Mouse (Mus musculus): ENCODE results near the gene Shcbp1l. TPM values are rescaled to one million over a fixed set of nuclear protein-coding genes. Genes with fewer than 3 reads are reported as not detected.
A peak's percentile ranks its signal among the peaks of the same experiment; 100 is the strongest.
"Not testable (repeated sequence)": the region's sequence is repeated elsewhere in the genome, so short reads cannot be mapped to it uniquely, and the experiment has no call there.

Gene Shcbp1l
- total and polyA plus RNA-seq, 3 experiments: 5.6 to 36.0 (median 9.1) TPM

GRCm38 (mm10) chr1:153386271-153387069, 38.5 kb upstream of the Shcbp1l start:
- H3K4me3 ChIP-seq (ENCODE audit: low read depth, low read length): no peak overlapping the region
- H3K36me3 ChIP-seq (replicated peaks): no peaks in the 10 kb centered on the region
- H3K27me3 ChIP-seq (ENCODE audit: insufficient read depth, low read length): peaks cover 9% of the 10 kb centered on the region
- TF ChIP-seq GATA1 (IDR thresholded peaks at IDR 0.05; ENCODE audit: borderline replicate concordance, low read length) (no peak), CTCF (IDR thresholded peaks at IDR 0.05; ENCODE audit: low read depth, low read length) (peak; percentile 84)
- peak; percentile 7 for DNase-seq (ENCODE audit: low spot score)
- H3K9me3 ChIP-seq (replicated peaks): no peaks in the 10 kb centered on the region
- no peaks in the 10 kb centered on the region; the same call in 1 of the 2 replicates for H3K4me1 ChIP-seq (ENCODE audit: insufficient read depth, low read depth, low read length)
- peak; percentile 73; the same call in 1 of the 2 replicates for ATAC-seq (ENCODE audit: extremely low read depth, insufficient number of reproducible peaks, low FRiP score, poor library complexity, severe bottlenecking)

- H3K4me1 ChIP-seq (ENCODE audit: insufficient read depth, low read depth, low read length); DNase-seq (ENCODE audit: low spot score); ATAC-seq (ENCODE audit: extremely low read depth, insufficient number of reproducible peaks, low FRiP score, poor library complexity, severe bottlenecking); H3K36me3 ChIP-seq (replicated peaks); H3K4me3 ChIP-seq (ENCODE audit: low read depth, low read length); H3K9me3 ChIP-seq (replicated peaks): not testable (repeated sequence)
- H3K27me3 ChIP-seq (ENCODE audit: insufficient read depth, low read length): peaks cover 16% of the 10 kb centered on the region
Measured at GRCm38 (mm10) chr1:153395706-153396105, 29.3 kb upstream of the Shcbp1l start.

DNA sequence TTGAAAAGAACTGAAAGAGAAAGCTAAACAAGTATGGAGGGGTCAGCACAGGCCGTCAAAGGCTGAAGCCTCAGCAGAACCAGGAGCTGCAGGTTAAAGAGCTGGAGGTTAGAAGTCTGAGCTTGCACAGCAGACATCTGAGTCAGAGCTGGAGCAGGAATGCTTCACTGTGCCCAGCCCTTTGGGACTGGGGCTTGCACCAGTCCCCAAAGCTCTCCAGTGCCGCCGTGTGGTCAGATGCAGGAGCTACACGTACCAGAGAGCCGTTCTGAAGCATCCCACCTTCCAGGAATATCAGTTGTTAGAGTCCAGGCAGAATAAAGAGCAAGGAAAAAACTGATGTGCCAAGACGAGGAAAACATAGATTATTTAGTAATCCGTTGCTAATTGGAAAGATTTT, 23.2 kb upstream of the Shcbp1l start:
- Histone ChIP-seq H3K36me3 (replicated peaks) (no peaks in the 10 kb centered on the region), H3K4me3 (ENCODE audit: low read depth, low read length) (no peak overlapping the region), H3K4me1 (ENCODE audit: insufficient read depth, low read depth, low read length) (peaks cover 2% of the 10 kb centered on the region; the same call in 1 of the 2 replicates), H3K9me3 (replicated peaks) (no peaks in the 10 kb centered on the region; the same call in 1 of the 2 replicates), H3K27me3 (ENCODE audit: insufficient read depth, low read length) (peaks cover 19% of the 10 kb centered on the region)
- no peak for DNase-seq (ENCODE audit: low spot score)
- TF ChIP-seq GATA2 (IDR thresholded peaks at IDR 0.05; ENCODE audit: borderline replicate concordance, low read depth, low read length) (no peak), TAL1 (conservative IDR thresholded peaks at IDR 0.05; ENCODE audit: low read depth, low read length) (no peak), POLR2AphosphoS5 (IDR thresholded peaks at IDR 0.05; ENCODE audit: insufficient replicate concordance, low read depth, low read length) (no peak), CTCF (IDR thresholded peaks at IDR 0.05; ENCODE audit: low read depth, low read length) (peak; percentile 90), GATA1 (IDR thresholded peaks at IDR 0.05; ENCODE audit: borderline replicate concordance, low read length) (no peak)
- ATAC-seq (ENCODE audit: extremely low read depth, insufficient number of reproducible peaks, low FRiP score, poor library complexity, severe bottlenecking): peak; percentile 60

GRCm38 (mm10) chr1:153407641-153408040, 17.3 kb upstream of the Shcbp1l start:
- DNase-seq (ENCODE audit: low spot score); H3K27me3 ChIP-seq (ENCODE audit: insufficient read depth, low read length); H3K9me3 ChIP-seq (replicated peaks); H3K4me3 ChIP-seq (ENCODE audit: low read depth, low read length); H3K36me3 ChIP-seq (replicated peaks); ATAC-seq (ENCODE audit: extremely low read depth, insufficient number of reproducible peaks, low FRiP score, poor library complexity, severe bottlenecking): not testable (repeated sequence)
- H3K4me1 ChIP-seq (ENCODE audit: insufficient read depth, low read depth, low read length): peaks cover 32% of the 10 kb centered on the region

DNA sequence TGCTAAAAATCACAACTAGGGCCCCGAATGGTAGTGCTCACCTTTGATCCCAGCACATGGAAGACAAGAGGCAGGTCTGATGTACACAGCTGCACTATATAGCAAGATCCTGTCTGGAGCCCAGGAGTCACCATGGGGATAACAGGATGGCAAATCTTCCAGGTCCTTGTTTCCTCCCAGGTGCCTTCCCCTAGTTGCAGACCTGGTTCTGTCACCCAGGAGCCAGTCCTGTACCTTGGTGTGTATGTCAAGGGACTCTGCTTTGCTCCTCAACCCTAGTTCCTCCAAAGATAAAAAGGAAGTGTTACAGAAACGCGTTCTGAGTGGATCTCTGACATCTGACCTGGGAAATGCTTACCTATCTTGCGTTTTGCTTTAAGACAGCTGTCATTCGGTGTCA, 16.7 kb upstream of the Shcbp1l start:
- DNase-seq (ENCODE audit: low spot score); H3K36me3 ChIP-seq (replicated peaks); H3K9me3 ChIP-seq (replicated peaks); H3K4me3 ChIP-seq (ENCODE audit: low read depth, low read length); ATAC-seq (ENCODE audit: extremely low read depth, insufficient number of reproducible peaks, low FRiP score, poor library complexity, severe bottlenecking); H3K27me3 ChIP-seq (ENCODE audit: insufficient read depth, low read length): not testable (repeated sequence)
- H3K4me1 ChIP-seq (ENCODE audit: insufficient read depth, low read depth, low read length): peaks cover 33% of the 10 kb centered on the region

DNA sequence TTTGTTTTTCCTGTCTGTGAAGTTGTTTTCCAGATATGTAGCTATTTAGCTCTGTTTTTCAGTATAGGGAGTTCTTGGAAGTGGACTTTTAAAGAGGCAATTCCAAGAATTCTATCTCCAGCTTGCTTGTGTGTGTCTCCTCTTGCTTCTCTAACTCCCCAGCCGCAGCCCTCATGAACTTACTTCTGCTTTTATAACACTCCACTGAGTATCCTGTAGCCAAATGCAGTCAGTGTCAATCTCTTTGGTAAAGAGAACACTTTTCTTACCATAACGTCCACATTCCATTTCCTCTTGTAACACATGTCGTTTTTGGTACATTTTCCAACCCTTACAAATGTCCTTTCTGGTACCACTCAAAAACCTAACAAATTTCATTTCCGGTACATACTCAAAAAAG, 14.0 kb upstream of the Shcbp1l start:
- peaks cover 52% of the 10 kb centered on the region for H3K4me1 ChIP-seq (ENCODE audit: insufficient read depth, low read depth, low read length)
- not testable (repeated sequence) for ATAC-seq (ENCODE audit: extremely low read depth, insufficient number of reproducible peaks, low FRiP score, poor library complexity, severe bottlenecking); H3K4me3 ChIP-seq (ENCODE audit: low read depth, low read length); H3K27me3 ChIP-seq (ENCODE audit: insufficient read depth, low read length); H3K9me3 ChIP-seq (replicated peaks); H3K36me3 ChIP-seq (replicated peaks); DNase-seq (ENCODE audit: low spot score)

GRCm38 (mm10) chr1:153411723-153412122, 13.2 kb upstream of the Shcbp1l start:
- no peak for DNase-seq (ENCODE audit: low spot score)
- no peaks in the 10 kb centered on the region for H3K36me3 ChIP-seq (replicated peaks)
- H3K27me3 ChIP-seq (ENCODE audit: insufficient read depth, low read length): no peaks in the 10 kb centered on the region
- H3K4me1 ChIP-seq (ENCODE audit: insufficient read depth, low read depth, low read length): peaks cover 55% of the 10 kb centered on the region
- no peaks in the 10 kb centered on the region for H3K9me3 ChIP-seq (replicated peaks)
- no peak for ATAC-seq (ENCODE audit: extremely low read depth, insufficient number of reproducible peaks, low FRiP score, poor library complexity, severe bottlenecking)
- no peak for TF ChIP-seq CTCF (IDR thresholded peaks at IDR 0.05; ENCODE audit: low read depth, low read length)
- no peak for TF ChIP-seq POLR2AphosphoS5 (IDR thresholded peaks at IDR 0.05; ENCODE audit: insufficient replicate concordance, low read depth, low read length)
- H3K4me3 ChIP-seq (ENCODE audit: low read depth, low read length): no peak overlapping the region

DNA sequence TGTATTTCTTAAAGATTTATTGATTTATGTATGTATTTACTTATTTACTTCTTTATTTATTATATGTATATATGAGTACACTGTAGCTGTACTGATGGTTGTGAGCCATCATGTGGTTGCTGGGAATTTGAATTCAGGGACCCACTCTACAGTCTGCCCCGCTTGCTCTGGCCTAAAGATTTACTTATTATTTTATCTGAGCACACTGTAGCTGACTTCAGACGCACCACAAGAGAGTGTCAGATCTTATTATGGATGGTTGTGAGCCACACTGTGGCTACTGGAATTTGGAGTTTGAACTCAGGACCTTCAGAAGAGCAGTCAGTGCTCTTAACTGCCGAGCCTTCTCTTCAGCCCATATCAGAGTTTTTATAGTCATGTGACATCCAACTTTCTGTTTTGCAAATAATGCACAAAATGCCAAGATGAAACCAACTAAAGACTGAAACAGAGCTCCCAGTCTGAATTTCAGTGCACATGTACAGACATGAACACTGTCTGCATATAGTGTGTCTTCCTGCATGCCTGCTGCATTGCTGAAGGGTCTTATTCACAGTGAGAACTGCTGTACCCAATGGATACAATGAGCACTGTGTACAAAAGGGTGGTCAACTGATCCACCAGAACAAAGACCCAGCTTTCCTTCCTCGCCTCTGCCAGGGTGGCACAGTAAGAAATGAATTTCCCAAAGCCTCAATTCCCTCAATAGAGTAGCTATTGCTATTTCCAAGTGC, 12.1 kb upstream of the Shcbp1l start:
- not testable (repeated sequence) for H3K27me3 ChIP-seq (ENCODE audit: insufficient read depth, low read length); H3K4me3 ChIP-seq (ENCODE audit: low read depth, low read length); H3K36me3 ChIP-seq (replicated peaks); ATAC-seq (ENCODE audit: extremely low read depth, insufficient number of reproducible peaks, low FRiP score, poor library complexity, severe bottlenecking); H3K9me3 ChIP-seq (replicated peaks); DNase-seq (ENCODE audit: low spot score)
- H3K4me1 ChIP-seq (ENCODE audit: insufficient read depth, low read depth, low read length): peaks cover 54% of the 10 kb centered on the region

- Histone ChIP-seq H3K4me3 (ENCODE audit: low read depth, low read length) (peak overlapping the region; percentile 46), H3K4me1 (ENCODE audit: insufficient read depth, low read depth, low read length) (peaks cover 54% of the 10 kb centered on the region)
- not testable (repeated sequence) for H3K36me3 ChIP-seq (replicated peaks); H3K27me3 ChIP-seq (ENCODE audit: insufficient read depth, low read length); H3K9me3 ChIP-seq (replicated peaks); ATAC-seq (ENCODE audit: extremely low read depth, insufficient number of reproducible peaks, low FRiP score, poor library complexity, severe bottlenecking); DNase-seq (ENCODE audit: low spot score)
Measured at GRCm38 (mm10) chr1:153413397-153414020, 11.5 kb upstream of the Shcbp1l start.

- peak overlapping the region; percentile 65 for H3K4me3 ChIP-seq (ENCODE audit: low read depth, low read length)
- not testable (repeated sequence) for H3K9me3 ChIP-seq (replicated peaks); H3K36me3 ChIP-seq (replicated peaks); H3K27me3 ChIP-seq (ENCODE audit: insufficient read depth, low read length); DNase-seq (ENCODE audit: low spot score)
- H3K4me1 ChIP-seq (ENCODE audit: insufficient read depth, low read depth, low read length): peaks cover 50% of the 10 kb centered on the region
- ATAC-seq (ENCODE audit: extremely low read depth, insufficient number of reproducible peaks, low FRiP score, poor library complexity, severe bottlenecking): peak; percentile 47
Measured at GRCm38 (mm10) chr1:153414114-153414723, 10.7 kb upstream of the Shcbp1l start.
